Comparison of ENCODE assay signal across 19 mouse cellular contexts in genomic region chr9:103420844-103421243, GRCm38 (mm10). TPM values are rescaled to one million over a fixed set of nuclear protein-coding genes. Genes with fewer than 3 reads are reported as not detected.
A peak's percentile ranks its signal among the peaks of the same experiment; 100 is the strongest.
DNase-seq lines count a peak whose midpoint lies in the region; ATAC-seq lines count a peak whose summit lies in the region.
"Had no signal": no experiment of that assay in that cellular context is flagged by ENCODE, and none has a peak within 500 bp of the region (broad histone marks: within the 10 kb centered on the region; RNA-seq: fewer than 3 reads in every experiment).

No protein-coding gene starts in this region.

- H3K27ac ChIP-seq in forebrain, embryonic 14.5 days (ENCODE audit: low read depth, low read length): no peak overlapping the region
- no peak overlapping the region for H3K27ac ChIP-seq in forebrain, embryonic 16.5 days (ENCODE audit: low read length)
- peak overlapping the region; percentile 47 for H3K27ac ChIP-seq in midbrain, embryonic 14.5 days (replicated peaks; ENCODE audit: low read depth, low read length)
- no peak overlapping the region for H3K27ac ChIP-seq in midbrain, embryonic 10.5 days (replicated peaks)
- peak overlapping the region; percentile 55 for H3K27ac ChIP-seq in midbrain, embryonic 15.5 days
- H3K27ac ChIP-seq: embryonic facial prominence, embryonic 13.5 days; kidney, postnatal 0 days; limb, embryonic 15.5 days; stomach, embryonic 15.5 days had no signal

- H3K27me3 ChIP-seq in forebrain, embryonic 14.5 days (replicated peaks; ENCODE audit: control insufficient read depth, insufficient read depth, low read length): no peaks in the 10 kb centered on the region
- H3K27me3 ChIP-seq in forebrain, embryonic 16.5 days (replicated peaks; ENCODE audit: control insufficient read depth, insufficient read depth, low read length): no peaks in the 10 kb centered on the region
- H3K27me3 ChIP-seq in midbrain, embryonic 14.5 days (ENCODE audit: control insufficient read depth, insufficient read depth, low read length): no peaks in the 10 kb centered on the region
- H3K27me3 ChIP-seq in midbrain, embryonic 10.5 days (ENCODE audit: low read depth, poor library complexity, severe bottlenecking): no peaks in the 10 kb centered on the region
- no peaks in the 10 kb centered on the region for H3K27me3 ChIP-seq in midbrain, embryonic 15.5 days (replicated peaks)
- H3K27me3 ChIP-seq: CH12.LX; embryonic facial prominence, embryonic 13.5 days; limb, embryonic 15.5 days; stomach, embryonic 15.5 days had no signal

- H3K9ac ChIP-seq in forebrain, embryonic 14.5 days (ENCODE audit: low read length): no peak overlapping the region
- H3K9ac ChIP-seq in forebrain, embryonic 16.5 days (replicated peaks; ENCODE audit: low read depth, low read length): no peak overlapping the region
- no peak overlapping the region for H3K9ac ChIP-seq in midbrain, embryonic 14.5 days (replicated peaks; ENCODE audit: low read length)
- no peak overlapping the region for H3K9ac ChIP-seq in midbrain, embryonic 15.5 days
- H3K9ac ChIP-seq: embryonic facial prominence, embryonic 13.5 days; limb, embryonic 15.5 days; stomach, embryonic 15.5 days had no signal

- no peak overlapping the region for H3K4me2 ChIP-seq in forebrain, embryonic 14.5 days (ENCODE audit: low read length)
- H3K4me2 ChIP-seq in forebrain, embryonic 16.5 days (ENCODE audit: low read length): no peak overlapping the region
- H3K4me2 ChIP-seq in midbrain, embryonic 14.5 days (ENCODE audit: low read length): no peak overlapping the region
- no peak overlapping the region for H3K4me2 ChIP-seq in midbrain, embryonic 15.5 days
- H3K4me2 ChIP-seq: embryonic facial prominence, embryonic 13.5 days; limb, embryonic 15.5 days; stomach, embryonic 15.5 days had no signal

- ATAC-seq in forebrain, embryonic 14.5 days: no peak
- no peak for ATAC-seq in forebrain, embryonic 16.5 days
- ATAC-seq in midbrain, embryonic 14.5 days (ENCODE audit: low FRiP score, low TSS enrichment): no peak
- no peak for ATAC-seq in midbrain, embryonic 15.5 days (replicated peaks)
- ATAC-seq: lung, postnatal 0 days had no signal

- H3K4me1 ChIP-seq in forebrain, embryonic 14.5 days (ENCODE audit: control insufficient read depth, insufficient read depth, low read length): peaks cover 25% of the 10 kb centered on the region
- peaks cover 9% of the 10 kb centered on the region; the same call in 1 of the 2 replicates for H3K4me1 ChIP-seq in forebrain, embryonic 16.5 days (replicated peaks; ENCODE audit: control insufficient read depth, insufficient read depth, low read length)
- H3K4me1 ChIP-seq in midbrain, embryonic 14.5 days (ENCODE audit: control insufficient read depth, insufficient read depth, low read length): peaks cover 12% of the 10 kb centered on the region; the same call in 1 of the 2 replicates
- H3K4me1 ChIP-seq in midbrain, embryonic 10.5 days: peaks cover 20% of the 10 kb centered on the region
- H3K4me1 ChIP-seq in midbrain, embryonic 15.5 days: peaks cover 11% of the 10 kb centered on the region
- H3K4me1 ChIP-seq: stomach, embryonic 15.5 days had no signal

- no peaks in the 10 kb centered on the region for H3K36me3 ChIP-seq in forebrain, embryonic 14.5 days (ENCODE audit: control insufficient read depth, insufficient read depth, low read length)
- H3K36me3 ChIP-seq in forebrain, embryonic 16.5 days (ENCODE audit: control insufficient read depth, insufficient read depth): no peaks in the 10 kb centered on the region
- no peaks in the 10 kb centered on the region for H3K36me3 ChIP-seq in midbrain, embryonic 14.5 days (ENCODE audit: control insufficient read depth, insufficient read depth, low read length)
- H3K36me3 ChIP-seq in midbrain, embryonic 10.5 days: no peaks in the 10 kb centered on the region
- no peaks in the 10 kb centered on the region for H3K36me3 ChIP-seq in midbrain, embryonic 15.5 days (replicated peaks)
- H3K36me3 ChIP-seq: embryonic facial prominence, embryonic 13.5 days; limb, embryonic 15.5 days; stomach, embryonic 15.5 days had no signal

- peak; percentile 22 for DNase-seq in forebrain, embryonic 14.5 days (ENCODE audit: low spot score)
- peak; percentile 31 for DNase-seq in midbrain, embryonic 14.5 days
- DNase-seq in midbrain, embryonic 10.5 days (ENCODE audit: low spot score): no peak
- no peak for DNase-seq in urinary bladder, adult 2 months (ENCODE audit: low spot score)
- DNase-seq in gastrocnemius, postnatal 4 days (ENCODE audit: low spot score in 2 of 2): no peak
- DNase-seq: cerebellum, adult 9-10 months; gastrocnemius, postnatal 10 days; kidney, adult 18-20 months; right cerebral cortex, postnatal 25 days; thymus, adult 2 months had no signal

- no peak overlapping the region for H3K4me3 ChIP-seq in forebrain, embryonic 14.5 days (ENCODE audit: low read depth, low read length)
- no peak overlapping the region for H3K4me3 ChIP-seq in forebrain, embryonic 16.5 days (replicated peaks; ENCODE audit: low read length)
- H3K4me3 ChIP-seq in midbrain, embryonic 14.5 days (replicated peaks; ENCODE audit: low read depth, low read length): no peak overlapping the region
- no peak overlapping the region for H3K4me3 ChIP-seq in midbrain, embryonic 10.5 days
- H3K4me3 ChIP-seq in midbrain, embryonic 15.5 days: no peak overlapping the region
- H3K4me3 ChIP-seq: embryonic facial prominence, embryonic 13.5 days; limb, embryonic 15.5 days; stomach, embryonic 15.5 days had no signal

- WGBS in forebrain, embryonic 14.5 days: 8% methylated on average over 3 of the region's 3 CpGs
- 12% methylated on average over 3 of the region's 3 CpGs for WGBS in forebrain, embryonic 16.5 days
- 16% methylated on average over 3 of the region's 3 CpGs for WGBS in midbrain, embryonic 14.5 days
- 36% methylated on average over 3 of the region's 3 CpGs for WGBS in midbrain, embryonic 10.5 days
- 26% methylated on average over 3 of the region's 3 CpGs for WGBS in midbrain, embryonic 15.5 days

- no peaks in the 10 kb centered on the region for H3K9me3 ChIP-seq in forebrain, embryonic 14.5 days (replicated peaks; ENCODE audit: control insufficient read depth, low read length)
- no peaks in the 10 kb centered on the region for H3K9me3 ChIP-seq in forebrain, embryonic 16.5 days (ENCODE audit: control insufficient read depth, low read length)
- no peaks in the 10 kb centered on the region for H3K9me3 ChIP-seq in midbrain, embryonic 14.5 days (ENCODE audit: control insufficient read depth, low read length)
- H3K9me3 ChIP-seq in midbrain, embryonic 10.5 days (replicated peaks): no peaks in the 10 kb centered on the region
- H3K9me3 ChIP-seq in midbrain, embryonic 15.5 days: no peaks in the 10 kb centered on the region
- H3K9me3 ChIP-seq: embryonic facial prominence, embryonic 13.5 days; limb, embryonic 15.5 days; stomach, embryonic 15.5 days had no signal

RNA-seq across cellular contexts. Expression of gene Cdv3, which starts 55.2 kb away (rescaled TPM):
- 74.2 and 76.3 TPM in 2 replicates for polyA plus RNA-seq in forebrain, embryonic 14.5 days (2014; fragmentation: Nextera tagmentation; extraction: Ambion mirVana)
- 82.8 and 113 TPM in 2 replicates for polyA plus RNA-seq in forebrain, embryonic 16.5 days (2015; fragmentation: Nextera tagmentation; extraction: Ambion mirVana)
- 62.0 and 76.0 TPM in 2 replicates for polyA plus RNA-seq in midbrain, embryonic 14.5 days (2014; fragmentation: Nextera tagmentation; extraction: Ambion mirVana)
- polyA plus RNA-seq in midbrain, embryonic 10.5 days (2016; fragmentation: Nextera tagmentation; extraction: Ambion mirVana): 166 and 168 TPM in 2 replicates
- 79.1 and 83.7 TPM in 2 replicates for polyA plus RNA-seq in midbrain, embryonic 15.5 days (2015; fragmentation: Nextera tagmentation; extraction: Ambion mirVana)
- 45.6 and 54.3 TPM in 2 replicates for polyA plus RNA-seq in urinary bladder, adult 2 months (2012; rRNA removed)
- total RNA-seq in gastrocnemius, postnatal 4 days (2021): 100 to 1,000 TPM; 142 to 157 TPM

RNA-seq across cellular contexts. Expression of gene Bfsp2, which starts 59.4 kb away (rescaled TPM):
- 1.5 and 1.7 TPM in 2 replicates for polyA plus RNA-seq in forebrain, embryonic 14.5 days (2014; fragmentation: Nextera tagmentation; extraction: Ambion mirVana)
- polyA plus RNA-seq in forebrain, embryonic 16.5 days (2015; fragmentation: Nextera tagmentation; extraction: Ambion mirVana): 0.90 and 1.1 TPM in 2 replicates
- 2.7 and 4.0 TPM in 2 replicates for polyA plus RNA-seq in midbrain, embryonic 14.5 days (2014; fragmentation: Nextera tagmentation; extraction: Ambion mirVana)
- 0.75 and 2.0 TPM in 2 replicates for polyA plus RNA-seq in midbrain, embryonic 10.5 days (2016; fragmentation: Nextera tagmentation; extraction: Ambion mirVana)
- 1.9 and 2.3 TPM in 2 replicates for polyA plus RNA-seq in midbrain, embryonic 15.5 days (2015; fragmentation: Nextera tagmentation; extraction: Ambion mirVana)
- polyA plus RNA-seq in urinary bladder, adult 2 months (2012; rRNA removed): 0.10 and 0.11 TPM in 2 replicates
- under 1 TPM; 0.62 to 0.64 TPM for total RNA-seq in gastrocnemius, postnatal 4 days (2021)
- total RNA-seq: adrenal gland, postnatal 4 days had no signal

Comparison
In these comparisons a context has a peak if more than half of its experiments do, and no peak if none do; other contexts are left out.
1. DNase-seq: peak in forebrain, embryonic 14.5 days (single experiment) and midbrain, embryonic 14.5 days (single experiment); none in midbrain, embryonic 10.5 days (single experiment), urinary bladder, adult 2 months (single experiment) and gastrocnemius, postnatal 4 days (0 of 2).
2. H3K27ac ChIP-seq: peak in midbrain, embryonic 14.5 days (single experiment) and midbrain, embryonic 15.5 days (single experiment); none in forebrain, embryonic 14.5 days (single experiment), forebrain, embryonic 16.5 days (single experiment) and midbrain, embryonic 10.5 days (single experiment).